Mouse (Mus musculus) CH12.LX (cell line): ENCODE measurements around the gene Alx3. TPM values are rescaled to one million over a fixed set of nuclear protein-coding genes. Genes with fewer than 3 reads are reported as not detected.

Experiments used
- DNase-seq: peaks from one replicate; pipeline ENCODE4 v3.0.0-alpha.2; 2013; ENCODE audit errors: extremely low read depth
- H3K27ac ChIP-seq: 2 replicates; pipeline ENCODE4 v1.5.1; 2012; ENCODE audit warnings: low read depth, mild to moderate bottlenecking, control low read depth, moderate library complexity; ENCODE audit not compliant: insufficient read depth
- H3K27me3 ChIP-seq: replicated peaks from 2 replicates; pipeline ENCODE3; 2012; ENCODE audit warnings: inconsistent platforms
- H3K36me3 ChIP-seq, 2 experiments: replicated peaks in 1 of 2; 2 replicates each; pipeline versions ENCODE3 to v1.6.1; 2012; ENCODE audit warnings: inconsistent platforms in 1 of 2, low read length in 1 of 2, mild to moderate bottlenecking in 1 of 2, mixed read lengths in 1 of 2, moderate library complexity in 1 of 2; ENCODE audit not compliant: control insufficient read depth in 1 of 2, insufficient read depth in 1 of 2
- H3K4me1 ChIP-seq, 2 experiments: 2 replicates each; pipeline ENCODE4 v1.6.1; 2012; ENCODE audit warnings: inconsistent platforms in 1 of 2, moderate library complexity in 1 of 2; ENCODE audit not compliant: insufficient read depth in 2 of 2, control insufficient read depth in 1 of 2
- H3K4me2 ChIP-seq: 2 replicates; pipeline ENCODE4 v1.6.1; 2012; ENCODE audit warnings: low read depth, mild to moderate bottlenecking, control low read depth; ENCODE audit not compliant: poor library complexity, insufficient read depth, severe bottlenecking
- H3K4me3 ChIP-seq, 3 experiments: fragments of 150-350 bp in 1 of 3; sonication (generic) in 1 of 3; replicated peaks in 1 of 3; 2 replicates each; pipeline versions ENCODE3 to v1.5.1; 2011 to 2012; ENCODE audit warnings: low read depth in 2 of 3, low read length in 2 of 3, mild to moderate bottlenecking in 2 of 3, moderate library complexity in 2 of 3, control low read depth in 1 of 3, improper control_type of control experiment in 1 of 3, inconsistent platforms in 1 of 3, mixed read lengths in 1 of 3; ENCODE audit not compliant: poor library complexity in 1 of 3
- H3K79me2 ChIP-seq: replicated peaks from 2 replicates; pipeline ENCODE4 v1.6.1; 2012; ENCODE audit warnings: mild to moderate bottlenecking, moderate library complexity; ENCODE audit not compliant: control insufficient read depth, poor library complexity, insufficient read depth, severe bottlenecking; ENCODE audit errors: extremely low read depth
- H3K9ac ChIP-seq: 2 replicates; pipeline ENCODE4 v1.6.1; 2012; ENCODE audit warnings: low read depth, mild to moderate bottlenecking, control low read depth, moderate library complexity; ENCODE audit not compliant: insufficient read depth
- H3K9me3 ChIP-seq: replicated peaks from 2 replicates; pipeline ENCODE3; 2012; ENCODE audit warnings: low read length, inconsistent platforms, mixed read lengths
- BHLHE40 ChIP-seq: IDR thresholded peaks from 2 replicates; pipeline ENCODE4 v1.6.1; 2011; ENCODE audit warnings: mild to moderate bottlenecking, low read depth, low read length, improper control_type of control experiment
- CHD1 ChIP-seq: IDR thresholded peaks from 2 replicates; pipeline ENCODE4 v1.6.1; 2012; ENCODE audit warnings: low read depth, low read length, improper control_type of control experiment, inconsistent platforms
- CTCF ChIP-seq, 2 experiments: IDR thresholded peaks in 1 of 2; conservative IDR thresholded peaks in 1 of 2; 2 replicates each; pipeline ENCODE4 v1.5.1; 2011 to 2012; ENCODE audit warnings: low read depth in 2 of 2, low read length in 2 of 2, improper control_type of control experiment in 1 of 2, inconsistent platforms in 1 of 2, mild to moderate bottlenecking in 1 of 2, moderate library complexity in 1 of 2
- GABPA ChIP-seq: IDR thresholded peaks from 2 replicates; pipeline ENCODE4 v1.6.1; 2012; ENCODE audit warnings: low read depth, low read length, improper control_type of control experiment, inconsistent platforms; ENCODE audit not compliant: insufficient replicate concordance
- IRF4 ChIP-seq: IDR thresholded peaks from 2 replicates; pipeline ENCODE4 v1.6.1; 2014; ENCODE audit warnings: low read depth, mild to moderate bottlenecking, inconsistent platforms, low read length, improper control_type of control experiment
- JUN ChIP-seq: IDR thresholded peaks from 2 replicates; pipeline ENCODE4 v1.6.1; 2011; ENCODE audit warnings: low read depth, mild to moderate bottlenecking, low read length, improper control_type of control experiment, moderate library complexity; ENCODE audit not compliant: insufficient read depth
- JUND ChIP-seq: conservative IDR thresholded peaks from 2 replicates; pipeline ENCODE4 v1.6.1; 2011; ENCODE audit warnings: low read depth, low read length, improper control_type of control experiment
- MAFK ChIP-seq: IDR thresholded peaks from 2 replicates; pipeline ENCODE4 v1.6.1; 2011; ENCODE audit warnings: low read length, improper control_type of control experiment; ENCODE audit not compliant: insufficient replicate concordance
- MAX ChIP-seq: IDR thresholded peaks from 2 replicates; pipeline ENCODE4 v1.6.1; 2011; ENCODE audit warnings: low read length, improper control_type of control experiment
- MAZ ChIP-seq: IDR thresholded peaks from 2 replicates; pipeline ENCODE4 v1.6.1; 2012; ENCODE audit warnings: low read depth, mild to moderate bottlenecking, inconsistent platforms, low read length, improper control_type of control experiment, moderate library complexity
- NELFE ChIP-seq: IDR thresholded peaks from 2 replicates; pipeline ENCODE4 v1.6.1; 2011; ENCODE audit warnings: low read depth, low read length, improper control_type of control experiment
- NRF1 ChIP-seq: IDR thresholded peaks from 2 replicates; pipeline ENCODE4 v1.6.1; 2014; ENCODE audit warnings: low read depth, mild to moderate bottlenecking, inconsistent platforms, low read length, improper control_type of control experiment, moderate library complexity
- RAD21 ChIP-seq: IDR thresholded peaks from 2 replicates; pipeline ENCODE4 v1.6.1; 2011; ENCODE audit warnings: low read depth, mild to moderate bottlenecking, low read length, improper control_type of control experiment, moderate library complexity
- RCOR1 ChIP-seq: conservative IDR thresholded peaks from 2 replicates; pipeline ENCODE4 v1.6.1; 2012; ENCODE audit warnings: low read depth, mild to moderate bottlenecking, inconsistent platforms, low read length, improper control_type of control experiment
- SIN3A ChIP-seq: IDR thresholded peaks from 2 replicates; pipeline ENCODE4 v1.6.1; 2012; ENCODE audit warnings: low read length, improper control_type of control experiment, inconsistent platforms
- SMC3 ChIP-seq: IDR thresholded peaks from 2 replicates; pipeline ENCODE4 v1.6.1; 2011; ENCODE audit warnings: low read depth, low read length, improper control_type of control experiment
- TBP ChIP-seq: conservative IDR thresholded peaks from 2 replicates; pipeline ENCODE4 v1.6.1; 2011; ENCODE audit warnings: low read depth, low read length, improper control_type of control experiment
- USF2 ChIP-seq: conservative IDR thresholded peaks from 2 replicates; pipeline ENCODE4 v1.6.1; 2011; ENCODE audit warnings: low read depth, low read length, improper control_type of control experiment
- ZC3H11A ChIP-seq: IDR thresholded peaks from 2 replicates; pipeline ENCODE4 v1.6.1; 2012; ENCODE audit warnings: low read depth, mild to moderate bottlenecking, inconsistent platforms, low read length, improper control_type of control experiment
- dilution Hi-C: fragments of 300-500 bp; cut with MboI; formaldehyde crosslinking; loops from 2 replicates; pipeline ENCODE4 v1.14.3; 2020; ENCODE audit warnings: low sequenced_read_pairs; ENCODE audit not compliant: extremely low pct_unique_long_range_greater_than_20kb, extremely low pct_ligation_motif_present
- in situ Hi-C: fragments of 300-500 bp; cut with MboI; formaldehyde crosslinking; loops from 3 replicates; pipeline ENCODE4 v1.14.3; 2019; ENCODE audit warnings: low sequenced_read_pairs, low pct_ligation_motif_present, low pct_unique_long_range_greater_than_20kb, mixed read lengths
- polyA plus RNA-seq: library from polyadenylated mRNA; unstranded; fragments of >175 nt; gene quantifications from 2 replicates; pipeline ENCODE4 v1.2.1, GENCODE M21; 2012; ENCODE audit warnings: low read depth; ENCODE audit not compliant: insufficient read length
- total RNA-seq, 2 experiments: library from RNA; depleted of rRNA; stranded (reverse); fragments of 300-350 nt in 1 of 2; fragments of >200 nt in 1 of 2; gene quantifications; 2 replicates each; pipeline ENCODE4 v1.2.3; 2012 to 2014

Alx3 gene
- total and polyA plus RNA-seq, 3 experiments = not detected

- DNase-seq = peak; percentile 65
- dilution Hi-C loops = no loop called here
Observed at GRCm38 (mm10) chr3:107550409-107551049, 44.3 kb upstream of the Alx3 start.

GRCm38 (mm10) chr3:107554842-107555241 lies 40.0 kb upstream of the Alx3 start, which contains the start of gene Ubl4b:
Gene Ubl4b, minus strand, starts transcription at chr3:107555073.
- no peak within 1 kb of the TSS for H3K27ac ChIP-seq
- no peaks in the 10 kb centered on the region for H3K79me2 ChIP-seq
- H3K4me1 ChIP-seq = peaks cover 0 to 4% of the 10 kb centered on the region in 2 experiments; a peak in 1 of 4 replicates
- H3K36me3 ChIP-seq = no peaks in the 10 kb centered on the region
- H3K27me3 ChIP-seq = peaks cover 4% of the 10 kb centered on the region
- no peak within 1 kb of the TSS for H3K4me3 ChIP-seq
- H3K4me2 ChIP-seq = no peak within 1 kb of the TSS
- no peak for DNase-seq
- in situ Hi-C loops (no loop called here), dilution Hi-C loops (no loop called here)
- H3K9ac ChIP-seq = no peak within 1 kb of the TSS
- no peak for TF ChIP-seq MAZ
- TF ChIP-seq USF2 = no peak
- TF ChIP-seq IRF4 = no peak
- TF ChIP-seq SIN3A = no peak
- TF ChIP-seq MAFK = no peak
- no peaks in the 10 kb centered on the region for H3K9me3 ChIP-seq

More at GRCm38 (mm10) chr3:107550409-107551049, 44.3 kb upstream of the Alx3 start:
- Histone ChIP-seq H3K4me3 (no peak overlapping the region), H3K4me1 (peaks cover 0 to 4% of the 10 kb centered on the region in 2 experiments; a peak in 1 of 4 replicates), H3K27ac (no peak overlapping the region), H3K79me2 (no peaks in the 10 kb centered on the region), H3K36me3 (no peaks in the 10 kb centered on the region), H3K4me2 (no peak overlapping the region), H3K9me3 (no peaks in the 10 kb centered on the region), H3K9ac (no peak overlapping the region), H3K27me3 (peaks cover 13% of the 10 kb centered on the region)
- TF ChIP-seq CTCF (conservative IDR thresholded peaks at IDR 0.05 in 1 of 2, IDR thresholded peaks at IDR 0.05 in 1 of 2; ENCODE audit: low read depth in 2 of 2, low read length in 2 of 2) (peak; percentile 42 to 82), RCOR1 (no peak), ZC3H11A (peak; percentile 8; the same call in 1 of the 2 replicates), MAX (no peak), RAD21 (peak; percentile 63), IRF4 (0 out of 2 replicates have a peak, but pooled peaks have one; percentile 13), SMC3 (peak; percentile 64)
- in situ Hi-C loops = no loop called here

- no peaks in the 10 kb centered on the region for H3K79me2 ChIP-seq
- H3K4me1 ChIP-seq = peaks cover 6 to 11% of the 10 kb centered on the region in 2 experiments; a peak in 3 of 4 replicates
- no peak for DNase-seq
- in situ Hi-C loops (no loop called here), dilution Hi-C loops (no loop called here)
- H3K9me3 ChIP-seq = no peaks in the 10 kb centered on the region
- no peak overlapping the region for H3K4me3 ChIP-seq
- H3K36me3 ChIP-seq = no peaks in the 10 kb centered on the region
- no peak overlapping the region for H3K9ac ChIP-seq
- TF ChIP-seq BHLHE40 (no peak), NRF1 (no peak), CHD1 (no peak), JUND (no peak), TBP (no peak), NELFE (no peak), JUN (no peak), RAD21 (no peak), GABPA (no peak)
- peaks cover 2% of the 10 kb centered on the region for H3K27me3 ChIP-seq
- H3K4me2 ChIP-seq = no peak overlapping the region
- H3K27ac ChIP-seq = no peak overlapping the region
Observed at GRCm38 (mm10) chr3:107558740-107559139, 36.1 kb upstream of the Alx3 start.
